Mouse (Mus musculus) cerebral cortex, adult 2 months (tissue): ENCODE results near the gene Pld2.

ENCODE experiments used
- WGBS: fragments of 180-500 bp; shearing (Covaris S2); methylation state at CpG from one replicate; pipeline ENCODE4 v1.1.7; 2018; 5-methylcytosine and 5-hydroxymethylcytosine counted together

Pld2 gene

DNA sequence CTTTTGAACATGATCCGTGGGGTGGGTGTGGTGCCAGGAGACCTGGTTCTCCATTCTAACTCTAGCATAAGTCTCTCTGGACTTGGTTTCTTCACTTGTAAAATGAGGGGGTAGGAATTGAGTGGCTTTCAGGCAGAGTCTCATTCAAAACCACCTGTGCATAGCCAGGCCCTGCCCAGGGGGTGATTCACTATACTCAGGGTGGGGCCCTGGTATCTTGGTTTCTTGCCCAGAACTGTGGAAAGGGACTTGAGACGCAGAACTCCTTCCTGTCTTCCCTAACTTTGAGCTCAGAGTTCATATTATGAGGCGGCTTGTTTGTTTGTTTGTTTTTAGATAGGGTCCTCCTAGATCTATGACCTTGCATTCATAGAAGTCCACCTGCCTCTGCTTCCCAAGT is 37.3 kb downstream of the Pld2 start:
- WGBS: 40% methylated on average over 3 of the region's 3 CpGs

DNA sequence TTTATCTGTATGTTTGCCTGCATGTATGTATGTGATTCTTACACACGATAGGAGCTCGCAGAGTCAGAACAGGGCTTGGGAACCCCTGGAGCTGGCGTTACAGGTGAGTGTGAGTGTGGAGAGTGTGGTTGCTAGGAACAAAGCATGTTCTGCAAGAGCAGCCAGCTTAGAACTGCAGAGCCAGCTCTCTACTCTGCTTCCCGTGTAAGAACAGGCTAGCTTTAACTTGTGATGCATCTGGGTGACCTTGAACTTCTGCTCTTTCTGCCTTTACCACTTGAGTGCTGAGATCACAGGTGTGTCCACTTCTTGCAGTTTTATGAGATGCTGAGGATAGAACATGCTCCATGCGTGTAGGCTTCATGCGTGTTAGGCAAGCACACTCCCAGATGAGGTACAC is 39.1 kb downstream of the Pld2 start:
- 77% methylated on average over 6 of the region's 6 CpGs for WGBS

DNA sequence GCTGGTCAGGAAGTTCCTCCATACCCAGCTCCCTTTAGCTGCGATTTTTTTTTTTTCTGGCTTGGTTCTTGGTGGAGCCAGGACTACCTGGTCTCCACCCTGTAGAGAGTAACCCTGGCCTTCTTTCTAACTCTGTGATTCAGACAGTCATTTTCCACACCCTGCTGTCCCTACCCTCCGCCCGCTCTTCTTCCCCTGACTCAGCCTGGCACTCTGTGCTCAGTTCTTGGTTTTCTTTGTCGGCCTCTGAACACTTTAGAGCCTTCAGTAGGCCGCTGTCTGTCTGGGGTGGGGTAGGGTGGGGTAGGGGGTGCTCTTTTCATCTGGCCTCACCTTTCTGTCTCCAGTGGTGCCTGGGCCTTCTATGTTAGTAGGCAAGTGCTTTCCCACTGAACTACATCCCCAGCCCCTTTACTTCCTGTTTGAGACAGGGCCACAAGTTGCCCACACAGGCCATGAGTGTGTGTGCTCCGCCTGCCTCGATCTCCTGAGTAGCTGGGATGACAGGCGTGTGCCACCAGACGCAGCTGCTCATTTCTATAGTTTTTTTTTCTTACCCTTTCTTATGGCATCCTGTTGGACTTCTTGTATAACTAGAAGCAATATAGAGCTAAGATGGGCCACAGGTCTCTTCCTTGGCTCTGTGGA is 40.0 kb downstream of the Pld2 start:
- 42% methylated on average over 9 of the region's 9 CpGs for WGBS

DNA sequence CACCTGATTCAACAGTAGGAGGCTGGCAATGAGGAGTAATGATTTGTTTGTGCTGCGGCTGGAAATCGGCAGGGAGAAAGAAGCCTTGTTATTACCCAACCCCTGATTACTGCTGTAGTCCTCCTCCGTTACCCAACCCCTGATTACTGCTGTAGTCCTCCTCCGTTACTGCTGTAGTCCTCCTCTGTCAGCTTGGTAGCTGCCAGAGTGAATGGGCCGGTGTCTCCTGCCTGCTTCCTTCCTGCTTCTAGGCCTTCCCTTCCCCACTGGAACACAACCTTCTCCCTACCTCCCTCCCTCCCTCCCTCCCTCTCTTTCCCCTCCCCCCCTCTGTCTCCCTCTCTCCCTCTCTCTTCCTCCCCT is 40.5 kb downstream of the Pld2 start:
- WGBS: 6% methylated on average over 5 of the region's 5 CpGs

DNA sequence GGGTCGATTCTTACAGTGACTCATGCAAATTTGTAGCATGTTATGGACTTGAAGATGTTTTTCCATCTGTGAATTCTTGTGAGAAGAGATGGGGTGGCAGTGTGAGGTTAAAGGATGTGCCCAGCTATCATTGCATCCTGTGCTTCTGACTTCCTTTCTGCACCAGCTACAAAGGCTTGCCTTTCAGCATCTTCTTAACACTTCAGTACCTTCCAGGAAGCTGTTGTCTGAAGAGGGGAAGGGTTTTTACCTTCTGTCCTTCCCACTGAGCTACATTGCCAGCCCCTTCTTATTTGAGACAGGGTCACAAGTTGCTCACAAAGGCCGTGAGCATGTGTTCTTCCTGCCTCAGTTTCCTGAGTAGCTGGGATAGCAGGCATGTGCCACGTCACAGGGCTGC is 41.1 kb downstream of the Pld2 start:
- 55% methylated on average over 3 of the region's 3 CpGs for WGBS

DNA sequence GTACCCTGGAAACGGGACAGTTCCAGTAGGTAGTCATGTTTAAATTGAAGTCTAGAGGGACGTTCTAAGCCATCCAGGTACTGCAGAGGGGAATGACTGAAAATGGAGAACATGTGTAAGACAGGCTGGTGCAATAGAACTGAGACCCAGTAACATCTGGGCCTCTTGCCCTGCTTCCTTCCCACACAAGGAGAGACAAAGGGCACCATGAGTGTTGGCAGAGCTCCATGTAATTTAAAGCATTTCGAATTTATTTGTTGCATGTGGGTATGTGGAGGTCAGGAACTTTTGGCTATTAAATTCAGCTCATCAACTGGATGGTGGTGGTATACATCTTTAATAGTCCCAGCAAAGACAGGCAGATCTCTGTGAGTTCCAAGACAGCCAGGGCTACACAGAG is 42.3 kb downstream of the Pld2 start:
- WGBS: 47% methylated on average over 3 of the region's 3 CpGs

DNA sequence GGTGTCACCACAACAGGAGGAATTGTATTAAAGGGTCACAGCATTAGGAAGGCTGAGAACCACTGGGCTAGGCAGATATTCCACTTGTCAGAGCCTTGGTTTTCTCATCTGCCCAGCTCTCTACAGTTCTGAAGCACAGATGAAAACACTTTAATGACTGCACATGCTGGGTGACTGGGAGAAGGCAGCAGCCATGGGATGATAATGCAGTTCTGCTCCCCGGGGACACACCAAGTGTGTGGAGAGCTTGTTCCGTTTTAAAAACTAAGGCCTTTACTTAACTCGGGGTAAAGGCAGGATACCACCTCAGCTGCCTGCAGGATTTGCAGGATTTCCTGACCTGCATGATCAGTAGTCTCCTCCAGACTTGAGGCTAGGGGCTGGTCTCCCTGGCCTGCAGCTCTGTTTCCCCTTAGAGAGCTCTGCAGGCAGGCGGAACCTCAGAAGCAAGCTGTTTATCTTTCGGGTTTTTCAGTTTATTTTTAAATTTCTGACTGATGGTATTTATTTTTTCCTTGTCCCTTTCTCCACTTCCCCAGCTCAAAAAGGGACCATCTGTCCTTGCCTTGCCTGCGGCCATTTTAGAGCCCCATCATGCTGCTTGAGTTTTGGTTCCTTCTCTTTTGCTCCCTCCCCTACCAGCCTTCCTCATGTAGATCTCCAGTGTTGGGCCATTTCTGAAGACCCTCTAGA is 43.3 kb downstream of the Pld2 start:
- 19% methylated on average over 6 of the region's 6 CpGs for WGBS

DNA sequence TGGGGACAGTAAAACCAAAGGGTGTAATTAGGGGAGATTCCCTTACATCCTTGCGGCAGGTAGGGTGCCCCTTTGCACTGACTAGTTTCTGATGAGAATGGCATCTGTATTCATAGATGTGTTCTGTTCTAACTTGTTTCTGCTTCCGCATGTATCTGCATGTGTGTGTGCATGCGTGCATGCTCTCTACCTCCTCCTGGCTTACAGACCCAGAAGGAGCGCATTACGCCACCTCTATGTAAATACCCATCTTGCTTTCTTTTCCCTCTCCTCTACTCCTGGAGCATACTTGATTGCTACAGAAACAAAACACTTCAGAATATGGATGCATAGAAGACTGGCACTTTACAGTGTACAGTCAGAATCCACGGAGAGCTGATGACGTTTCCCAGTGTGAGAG is 43.9 kb downstream of the Pld2 start:
- WGBS: 62% methylated on average over 7 of the region's 7 CpGs

DNA sequence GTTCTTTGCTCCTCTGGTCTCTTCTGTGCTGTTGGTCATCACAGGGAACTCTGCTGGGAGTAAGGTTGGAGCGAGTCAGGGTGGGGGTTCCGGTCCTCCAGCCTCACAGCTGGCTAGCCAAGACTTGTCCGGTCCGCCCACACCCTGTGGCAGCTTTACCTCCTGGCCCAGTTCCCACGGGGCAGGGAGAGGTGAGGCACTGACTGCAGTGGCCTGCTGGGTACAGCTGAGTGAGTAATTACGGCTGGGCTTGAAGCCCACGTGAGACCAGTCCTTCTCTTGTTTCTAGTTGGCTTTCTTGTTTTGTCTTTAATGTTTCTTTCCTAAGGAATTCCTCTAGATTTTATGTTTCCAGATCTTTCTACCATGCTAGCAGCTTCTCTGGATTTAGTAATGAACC is 45.6 kb downstream of the Pld2 start:
- WGBS: 25% methylated on average over 7 of the region's 7 CpGs

DNA sequence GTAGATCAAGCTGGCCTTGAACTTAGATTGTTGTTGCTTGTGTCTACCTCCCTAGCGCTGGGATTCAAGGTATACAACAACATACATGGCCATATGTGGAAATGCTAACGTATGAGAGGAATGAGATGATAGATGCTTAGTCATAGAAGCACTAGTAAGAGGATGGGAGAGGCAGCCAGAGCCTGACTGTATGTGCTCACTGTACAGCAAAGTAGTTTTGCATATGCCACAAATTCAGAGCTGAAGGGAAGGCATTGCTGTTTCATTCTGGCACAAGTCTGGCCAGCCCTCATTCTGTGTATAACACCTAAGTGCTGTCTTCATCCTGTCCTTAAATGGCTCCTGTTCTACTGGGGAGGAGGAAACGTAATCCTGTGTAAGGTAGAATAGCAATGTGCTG is 46.4 kb downstream of the Pld2 start:
- 36% methylated on average over 3 of the region's 3 CpGs for WGBS

DNA sequence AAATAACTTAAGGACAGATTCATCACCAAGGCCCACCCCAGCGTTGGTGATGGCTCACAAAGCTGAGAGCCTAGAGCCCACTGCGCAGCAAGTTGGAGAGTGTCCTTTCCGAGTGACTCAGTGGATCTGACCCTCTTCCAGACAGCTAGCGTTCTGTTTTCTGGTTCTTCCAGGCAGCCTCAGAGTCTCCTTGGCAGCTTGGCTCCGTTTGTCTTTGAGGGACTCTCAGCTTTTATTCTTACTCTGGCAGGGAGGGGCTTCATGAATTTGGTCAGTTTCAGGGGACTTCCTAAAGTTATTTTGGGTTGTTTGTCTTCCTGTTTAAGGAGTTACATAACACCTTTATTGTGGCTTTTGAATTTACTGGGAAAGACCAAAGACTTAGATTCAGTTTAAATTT is 47.1 kb downstream of the Pld2 start:
- WGBS: 20% methylated on average over 5 of the region's 5 CpGs

DNA sequence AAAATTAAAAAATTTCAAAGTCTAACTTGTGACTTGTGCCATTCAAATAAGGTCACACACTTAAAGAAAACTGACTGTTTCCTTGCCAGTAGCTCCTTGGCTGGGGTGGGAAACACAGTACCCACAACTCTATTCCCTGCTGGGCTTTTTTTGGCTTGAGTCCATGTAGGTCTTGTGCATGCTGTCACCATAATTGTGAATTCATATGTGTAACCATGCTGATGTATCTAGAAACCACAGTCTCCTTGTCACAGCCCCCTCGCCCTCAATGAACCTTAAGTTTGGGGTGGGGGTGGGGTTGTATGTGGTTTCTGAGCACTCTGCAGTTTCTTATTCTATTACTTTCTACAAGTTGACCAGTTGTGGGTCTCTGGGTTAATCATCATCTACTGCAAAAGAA is 51.9 kb downstream of the Pld2 start:
- 76% methylated on average over 1 of the region's 1 CpGs for WGBS

DNA sequence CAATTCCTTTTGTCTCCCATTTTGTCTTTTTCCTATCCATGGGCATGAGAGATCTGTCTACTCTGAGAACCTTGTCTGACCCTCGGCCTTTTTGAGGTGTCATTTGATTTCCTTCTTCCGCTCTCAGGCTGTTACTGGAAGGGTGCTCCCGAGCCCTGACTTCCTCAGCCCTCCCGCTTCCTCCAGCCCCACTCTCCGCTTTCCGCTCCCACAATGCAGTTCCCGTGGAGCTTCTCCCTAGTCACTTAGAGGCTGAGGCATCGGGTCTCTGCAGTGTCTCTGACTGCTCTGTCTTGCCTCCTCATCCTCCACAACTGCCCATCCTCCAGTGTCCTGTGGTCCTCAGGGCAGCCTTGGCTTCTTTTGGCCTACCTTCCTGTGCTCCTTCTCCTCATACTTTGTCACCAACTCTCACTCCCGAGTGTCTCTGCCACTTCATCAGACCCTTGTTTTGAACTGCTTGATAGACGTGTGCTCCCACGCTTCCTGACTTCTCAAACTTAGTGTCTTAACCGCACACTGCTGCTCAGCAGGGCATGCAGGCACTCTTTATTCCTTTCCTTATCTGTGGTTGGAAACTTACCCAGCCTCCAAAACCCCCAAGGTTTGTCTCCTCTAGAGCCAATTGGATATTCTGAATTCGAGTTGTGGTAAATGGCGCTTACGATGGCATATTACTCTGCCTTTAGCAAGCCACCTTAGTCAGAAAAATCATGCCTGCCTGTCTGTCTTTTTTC is 54.6 kb downstream of the Pld2 start:
- 75% methylated on average over 15 of the region's 15 CpGs for WGBS

DNA sequence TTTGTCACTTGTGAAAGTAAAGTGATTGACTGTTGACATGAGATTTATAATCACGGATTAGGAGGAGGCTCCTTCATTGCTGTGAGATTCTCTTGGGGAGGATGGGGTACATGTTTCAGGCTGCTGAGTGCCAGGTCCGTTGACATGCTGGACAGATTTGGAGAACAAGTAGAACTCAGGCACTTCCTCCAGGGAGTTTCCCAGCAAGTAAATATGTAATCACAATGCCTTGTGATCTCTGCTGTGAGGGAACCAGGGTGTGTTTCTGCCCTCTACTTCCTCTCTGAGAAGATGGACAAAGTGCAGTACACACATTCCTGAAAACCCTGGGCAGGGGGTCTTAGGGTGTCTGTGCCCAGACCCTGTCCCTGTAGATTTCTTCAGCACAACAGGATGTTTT is 55.8 kb downstream of the Pld2 start:
- WGBS: 41% methylated on average over 2 of the region's 2 CpGs

DNA sequence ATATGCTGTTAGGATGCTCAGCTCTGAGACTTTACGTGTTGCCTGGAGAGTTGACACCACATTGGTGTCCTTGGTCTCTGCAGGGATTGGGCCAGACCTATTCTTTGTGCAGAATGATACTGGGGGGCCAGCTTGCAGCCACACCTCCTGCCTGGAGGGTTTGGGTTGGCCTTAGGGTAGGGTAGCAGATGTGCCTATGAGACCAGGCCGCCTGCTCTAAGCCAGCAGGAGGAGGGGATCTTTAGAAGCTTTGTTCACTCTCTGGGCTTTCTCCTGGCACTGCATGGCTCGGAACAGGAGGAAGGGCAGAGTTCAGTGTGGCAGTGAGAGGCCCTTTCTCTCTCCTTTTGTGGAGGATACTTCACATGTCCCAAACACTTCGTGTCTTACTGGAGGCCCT is 56.2 kb downstream of the Pld2 start:
- WGBS: 63% methylated on average over 4 of the region's 4 CpGs

DNA sequence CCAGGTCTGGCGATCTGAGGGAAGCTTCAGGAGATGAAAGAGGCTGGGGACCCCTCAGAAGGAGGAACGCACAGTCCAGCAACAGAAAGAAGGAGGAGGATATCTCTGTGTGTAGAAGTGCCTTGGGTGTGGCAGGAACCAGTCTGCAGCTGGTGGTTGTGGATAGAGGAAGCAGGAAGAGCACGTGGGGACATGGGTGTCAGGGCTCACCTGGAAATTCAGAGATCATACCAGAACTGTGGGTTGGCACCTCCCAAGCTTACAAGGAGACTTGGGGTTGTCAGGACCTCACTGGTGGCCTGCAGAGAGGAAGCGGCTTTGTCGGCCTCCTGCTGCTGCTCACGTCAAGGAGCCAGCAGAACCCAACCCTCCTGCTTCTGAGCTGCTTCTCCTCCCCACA is 57.4 kb downstream of the Pld2 start:
- 72% methylated on average over 6 of the region's 6 CpGs for WGBS

DNA sequence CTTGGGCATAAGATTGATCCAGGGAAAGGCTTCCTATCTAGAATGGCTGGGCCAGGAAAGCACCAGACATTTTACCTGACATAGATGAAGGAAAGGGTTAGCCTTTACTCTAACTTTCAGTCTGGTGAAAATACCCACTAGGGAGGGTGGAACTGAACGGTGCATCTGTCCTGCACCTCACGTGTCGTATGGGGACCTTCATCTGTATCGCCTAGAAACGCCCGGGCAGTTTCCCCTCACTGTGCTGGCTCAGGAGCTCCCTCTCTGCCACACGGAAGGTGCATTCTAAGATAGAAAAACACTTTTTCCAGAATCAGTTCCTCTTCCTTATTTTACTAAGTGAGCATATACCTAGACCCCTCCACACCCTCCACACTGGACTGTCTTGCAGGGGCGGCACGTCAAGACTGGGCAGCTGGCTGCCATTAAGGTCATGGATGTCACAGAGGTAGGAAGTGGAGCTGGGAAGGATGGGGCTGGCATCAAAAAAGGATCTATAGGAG is 58.6 kb downstream of the Pld2 start:
- 76% methylated on average over 9 of the region's 9 CpGs for WGBS

DNA sequence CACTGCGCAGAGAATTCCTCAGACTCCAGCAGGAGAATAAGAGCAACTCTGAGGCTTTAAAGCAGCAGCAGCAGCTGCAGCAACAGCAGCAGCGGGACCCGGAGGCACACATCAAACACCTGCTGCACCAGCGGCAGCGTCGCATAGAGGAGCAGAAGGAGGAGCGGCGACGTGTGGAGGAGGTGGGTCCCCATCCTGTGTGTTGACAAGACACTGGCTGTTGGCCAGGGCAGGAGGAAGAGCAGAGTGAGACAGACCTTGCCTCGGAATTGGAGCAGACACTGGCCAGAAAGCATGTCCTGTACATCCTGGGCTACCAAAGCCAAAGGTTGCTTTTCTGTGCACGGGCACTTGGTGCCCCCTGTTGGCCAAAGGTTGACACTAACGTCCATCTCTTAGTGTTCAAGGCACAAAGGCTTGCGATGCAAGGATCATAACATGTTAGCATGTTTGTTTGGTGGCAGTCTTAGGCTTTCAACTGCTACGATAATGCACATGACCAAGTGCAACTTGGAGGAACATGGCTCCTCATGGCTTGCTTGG is 65.2 kb downstream of the Pld2 start:
- WGBS: 46% methylated on average over 14 of the region's 14 CpGs

DNA sequence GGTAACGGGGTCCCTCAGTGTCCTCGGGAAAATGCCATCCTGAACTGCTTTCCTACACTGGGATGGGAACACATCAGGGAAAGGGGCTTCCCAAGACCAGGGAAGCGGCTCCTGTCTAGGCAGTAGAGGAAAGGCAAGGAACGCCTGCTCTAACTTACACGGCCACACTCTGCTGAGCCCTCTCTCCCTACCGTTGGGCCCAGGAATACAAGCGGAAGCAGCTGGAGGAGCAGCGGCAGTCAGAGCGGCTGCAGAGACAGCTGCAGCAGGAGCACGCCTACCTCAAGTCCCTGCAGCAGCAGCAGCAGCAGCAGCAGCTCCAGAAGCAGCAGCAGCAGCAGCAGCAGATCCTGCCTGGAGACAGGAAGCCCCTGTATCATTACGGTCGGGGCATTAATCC is 66.9 kb downstream of the Pld2 start:
- 74% methylated on average over 12 of the region's 12 CpGs for whole genome bisulfite sequencing

DNA sequence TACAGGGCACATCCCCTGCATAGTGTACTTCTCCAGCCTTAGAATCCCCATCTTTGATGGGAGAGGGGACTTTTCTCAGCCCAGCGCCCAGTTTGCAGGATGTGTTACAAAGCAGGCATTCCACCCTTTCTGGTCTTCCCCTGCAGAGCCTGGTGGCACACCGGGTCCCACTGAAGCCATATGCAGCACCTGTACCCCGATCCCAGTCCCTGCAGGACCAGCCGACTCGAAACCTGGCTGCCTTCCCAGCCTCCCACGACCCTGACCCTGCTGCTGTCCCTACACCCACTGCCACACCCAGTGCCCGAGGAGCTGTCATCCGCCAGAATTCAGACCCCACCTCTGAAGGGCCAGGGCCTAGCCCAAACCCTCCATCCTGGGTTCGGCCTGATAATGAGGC is 67.7 kb downstream of the Pld2 start:
- 86% methylated on average over 9 of the region's 9 CpGs for WGBS
